Mouse (Mus musculus): Measurements from ENCODE around the gene Homer3.

Homer3 gene

GRCm38 (mm10) chr8:70332070-70332877 lies 49.6 kb downstream of the Homer3 start:
- in situ Hi-C loops (cut with MboI, MseI): no loop called here

- in situ Hi-C loops (cut with MboI, MseI): no loop called here
Observed at GRCm38 (mm10) chr8:70332878-70333202, 50.2 kb downstream of the Homer3 start.

- in situ Hi-C loops (cut with MboI, MseI): no loop called here
Observed at GRCm38 (mm10) chr8:70338931-70339330, 56.3 kb downstream of the Homer3 start.

GRCm38 (mm10) chr8:70340659-70341058 lies 58.0 kb downstream of the Homer3 start:
- in situ Hi-C loops (cut with MboI, MseI): no loop called here

- in situ Hi-C loops (cut with MboI, MseI): no loop called here
Observed at GRCm38 (mm10) chr8:70342007-70342406, 59.4 kb downstream of the Homer3 start.

GRCm38 (mm10) chr8:70343076-70343475 lies 60.4 kb downstream of the Homer3 start:
- in situ Hi-C loops (cut with MboI, MseI): no loop called here

- in situ Hi-C loops (cut with MboI, MseI): no loop called here
Observed at GRCm38 (mm10) chr8:70343696-70344095, 61.1 kb downstream of the Homer3 start.

Data from T-helper 1 cell (primary cell).